Mouse (Mus musculus) MEL (cell line): ENCODE measurements around the gene Fmn2. TPM values are rescaled to one million over a fixed set of nuclear protein-coding genes. Genes with fewer than 3 reads are reported as not detected.

Experiments used
- DNase-seq: peaks from one replicate; pipeline ENCODE4 v3.0.0; 2011; ENCODE audit warnings: low read depth, low spot score
- H3K27ac ChIP-seq: 2 replicates; pipeline ENCODE4 v1.5.1; 2012; ENCODE audit warnings: low read depth, mild to moderate bottlenecking, control low read depth, low read length, moderate library complexity; ENCODE audit not compliant: control insufficient read depth
- H3K27me3 ChIP-seq, 2 experiments: fragments of 150-350 bp in 1 of 2; sonication (generic) in 1 of 2; 2 replicates each; pipeline ENCODE4 v1.6.1; 2012; ENCODE audit warnings: low read length in 2 of 2, mild to moderate bottlenecking in 2 of 2, improper control_type of control experiment in 1 of 2, moderate library complexity in 1 of 2; ENCODE audit not compliant: insufficient read depth in 2 of 2, control insufficient read depth in 1 of 2
- H3K36me3 ChIP-seq, 2 experiments: 2 replicates each; pipeline ENCODE4 v1.6.1; 2012 to 2014; ENCODE audit warnings: low read length in 2 of 2, improper control_type of control experiment in 1 of 2, inconsistent platforms in 1 of 2, mild to moderate bottlenecking in 1 of 2; ENCODE audit not compliant: insufficient read depth in 2 of 2, control insufficient read depth in 1 of 2
- H3K4me1 ChIP-seq, 2 experiments: fragments of 150-350 bp in 1 of 2; sonication (generic) in 1 of 2; 2 replicates each; pipeline ENCODE4 v1.6.1; 2012; ENCODE audit warnings: low read length in 2 of 2, improper control_type of control experiment in 1 of 2, mild to moderate bottlenecking in 1 of 2; ENCODE audit not compliant: insufficient read depth in 2 of 2, control insufficient read depth in 1 of 2
- H3K4me3 ChIP-seq, 2 experiments: fragments of 150-350 bp in 1 of 2; sonication (generic) in 1 of 2; 2 replicates each; pipeline ENCODE4 v1.5.1; 2012; ENCODE audit warnings: low read depth in 2 of 2, low read length in 2 of 2, mild to moderate bottlenecking in 2 of 2, moderate library complexity in 2 of 2, control low read depth in 1 of 2, improper control_type of control experiment in 1 of 2; ENCODE audit not compliant: control insufficient read depth in 1 of 2, insufficient read depth in 1 of 2
- H3K79me2 ChIP-seq: 2 replicates; pipeline ENCODE4 v1.6.1; 2012; ENCODE audit warnings: mild to moderate bottlenecking, low read length, moderate library complexity; ENCODE audit not compliant: control insufficient read depth, poor library complexity, insufficient read depth
- H3K9ac ChIP-seq: 2 replicates; pipeline ENCODE4 v1.6.1; 2012; ENCODE audit warnings: low read depth, mild to moderate bottlenecking, control low read depth, low read length, moderate library complexity; ENCODE audit not compliant: control insufficient read depth, poor library complexity, severe bottlenecking
- H3K9me3 ChIP-seq: fragments of 150-350 bp; sonication (generic); replicated peaks from 2 replicates; pipeline ENCODE4 v1.6.1; 2012; ENCODE audit warnings: mild to moderate bottlenecking, low read length, improper control_type of control experiment, moderate library complexity; ENCODE audit not compliant: insufficient read depth
- CHD1 ChIP-seq: IDR thresholded peaks from 2 replicates; pipeline ENCODE4 v1.6.1; 2012; ENCODE audit warnings: low read depth, mild to moderate bottlenecking, inconsistent platforms, low read length, improper control_type of control experiment
- CTCF ChIP-seq, 3 experiments: IDR thresholded peaks in 2 of 3; conservative IDR thresholded peaks in 1 of 3; 2 replicates each; pipeline ENCODE4 v1.5.1; 2011 to 2012; ENCODE audit warnings: low read length in 3 of 3, low read depth in 2 of 3, mild to moderate bottlenecking in 2 of 3, improper control_type of control experiment in 1 of 3, inconsistent platforms in 1 of 3, mixed read lengths in 1 of 3, moderate library complexity in 1 of 3; ENCODE audit not compliant: control insufficient read depth in 1 of 3, insufficient read depth in 1 of 3, poor library complexity in 1 of 3, severe bottlenecking in 1 of 3
- E2F4 ChIP-seq: IDR thresholded peaks from 2 replicates; pipeline ENCODE4 v1.6.1; 2011; ENCODE audit warnings: low read depth, low read length, improper control_type of control experiment, borderline replicate concordance
- EP300 ChIP-seq, 2 experiments: IDR thresholded peaks; 2 replicates each; pipeline ENCODE4 v1.6.1; 2011; ENCODE audit warnings: improper control_type of control experiment in 2 of 2, low read length in 2 of 2, low read depth in 1 of 2, mild to moderate bottlenecking in 1 of 2
- JUND ChIP-seq: IDR thresholded peaks from 2 replicates; pipeline ENCODE4 v1.6.1; 2011; ENCODE audit warnings: low read depth, mild to moderate bottlenecking, improper control_type of control experiment, low read length
- MAFK ChIP-seq: IDR thresholded peaks from 2 replicates; pipeline ENCODE4 v1.6.1; 2011; ENCODE audit warnings: low read depth, mild to moderate bottlenecking, low read length, improper control_type of control experiment, borderline replicate concordance
- MAX ChIP-seq: IDR thresholded peaks from 2 replicates; pipeline ENCODE4 v1.6.1; 2011; ENCODE audit warnings: low read length, improper control_type of control experiment
- MAZ ChIP-seq: IDR thresholded peaks from 2 replicates; pipeline ENCODE4 v1.6.1; 2012; ENCODE audit warnings: low read depth, mild to moderate bottlenecking, inconsistent platforms, low read length, improper control_type of control experiment
- MXI1 ChIP-seq: IDR thresholded peaks from 2 replicates; pipeline ENCODE4 v1.6.1; 2011; ENCODE audit warnings: mild to moderate bottlenecking, low read depth, low read length, improper control_type of control experiment
- NELFE ChIP-seq: IDR thresholded peaks from 2 replicates; pipeline ENCODE4 v1.6.1; 2011; ENCODE audit warnings: low read depth, low read length, improper control_type of control experiment
- NRF1 ChIP-seq: IDR thresholded peaks from 2 replicates; pipeline ENCODE4 v1.6.1; 2014; ENCODE audit warnings: low read depth, mild to moderate bottlenecking, inconsistent platforms, low read length, improper control_type of control experiment, moderate library complexity; ENCODE audit not compliant: poor library complexity, insufficient read depth, severe bottlenecking
- POLR2A ChIP-seq, 2 experiments: IDR thresholded peaks; 2 replicates each; pipeline ENCODE4 v1.6.1; 2011 to 2012; ENCODE audit warnings: low read length in 2 of 2, mild to moderate bottlenecking in 2 of 2, control low read depth in 1 of 2, improper control_type of control experiment in 1 of 2, low read depth in 1 of 2, moderate library complexity in 1 of 2; ENCODE audit not compliant: control insufficient read depth in 1 of 2, insufficient read depth in 1 of 2, poor library complexity in 1 of 2
- POLR2AphosphoS5 ChIP-seq: IDR thresholded peaks from 2 replicates; pipeline ENCODE4 v1.6.1; 2012; ENCODE audit warnings: low read depth, borderline replicate concordance, mild to moderate bottlenecking, inconsistent platforms, low read length, moderate library complexity, mixed read lengths
- RAD21 ChIP-seq: IDR thresholded peaks from 2 replicates; pipeline ENCODE4 v1.6.1; 2011; ENCODE audit warnings: mild to moderate bottlenecking, low read depth, low read length, improper control_type of control experiment
- RCOR1 ChIP-seq: IDR thresholded peaks from 2 replicates; pipeline ENCODE4 v1.6.1; 2012; ENCODE audit warnings: low read depth, mild to moderate bottlenecking, inconsistent platforms, low read length, improper control_type of control experiment
- SIN3A ChIP-seq: IDR thresholded peaks from 2 replicates; pipeline ENCODE4 v1.6.1; 2012; ENCODE audit warnings: low read length, improper control_type of control experiment, inconsistent platforms
- TBP ChIP-seq: IDR thresholded peaks from 2 replicates; pipeline ENCODE4 v1.8.0; 2011; ENCODE audit warnings: low read depth, low read length, improper control_type of control experiment
- TCF12 ChIP-seq: IDR thresholded peaks from 2 replicates; pipeline ENCODE4 v1.6.1; 2014; ENCODE audit warnings: low read depth, mild to moderate bottlenecking, inconsistent platforms, low read length, improper control_type of control experiment, moderate library complexity
- UBTF ChIP-seq: IDR thresholded peaks from 2 replicates; pipeline ENCODE4 v1.6.1; 2012; ENCODE audit warnings: low read depth, mild to moderate bottlenecking, inconsistent platforms, low read length, improper control_type of control experiment, moderate library complexity, borderline replicate concordance; ENCODE audit not compliant: insufficient read depth
- USF2 ChIP-seq, 2 experiments: IDR thresholded peaks; 2 replicates each; pipeline ENCODE4 v1.6.1; 2011 to 2012; ENCODE audit warnings: improper control_type of control experiment in 2 of 2, low read length in 2 of 2, borderline replicate concordance in 1 of 2, inconsistent platforms in 1 of 2, low read depth in 1 of 2, mild to moderate bottlenecking in 1 of 2; ENCODE audit not compliant: insufficient read depth in 1 of 2
- ZC3H11A ChIP-seq: IDR thresholded peaks from 2 replicates; pipeline ENCODE4 v1.6.1; 2012; ENCODE audit warnings: low read depth, mild to moderate bottlenecking, inconsistent platforms, low read length, improper control_type of control experiment
- polyA plus RNA-seq, 2 experiments: library from polyadenylated mRNA; stranded (reverse) in 1 of 2; unstranded in 1 of 2; fragments of >175 nt in 1 of 2; fragments of >200 nt in 1 of 2; gene quantifications; 2 replicates each; pipeline versions ENCODE4 v1.2.1 to v1.2.4; 2012; ENCODE audit warnings: low replicate concordance in 2 of 2, low read depth in 1 of 2; ENCODE audit not compliant: insufficient read length in 2 of 2, insufficient read depth in 1 of 2, missing spikeins in 1 of 2
- total RNA-seq: library from RNA; depleted of rRNA; stranded (reverse); fragments of 300-350 nt; gene quantifications from 2 replicates; pipeline ENCODE4 v1.2.3, GENCODE M21; 2012

Gene Fmn2
- total and polyA plus RNA-seq, 3 experiments: not detected

- no peak overlapping the region for H3K4me3 ChIP-seq
- no peak overlapping the region for H3K27ac ChIP-seq
These were observed 354.6 kb downstream of the Fmn2 start for GRCm38 (mm10) chr1:174856188-174856587.

GRCm38 (mm10) chr1:174860407-174861118, 358.9 kb downstream of the Fmn2 start:
- Histone ChIP-seq H3K4me1 (no peaks in the 10 kb centered on the region), H3K9me3 (no peaks in the 10 kb centered on the region), H3K27me3 (no peaks in the 10 kb centered on the region), H3K36me3 (no peaks in the 10 kb centered on the region), H3K4me3 (no peak overlapping the region), H3K79me2 (no peaks in the 10 kb centered on the region), H3K9ac (no peak overlapping the region), H3K27ac (no peak overlapping the region)
- no peak for DNase-seq
- no peak for TF ChIP-seq MAZ
- TF ChIP-seq E2F4: no peak
- TF ChIP-seq SIN3A: no peak
- no peak for TF ChIP-seq CHD1
- TF ChIP-seq POLR2AphosphoS5: no peak
- no peak for TF ChIP-seq POLR2A (IDR thresholded peaks at IDR 0.05; ENCODE audit: control insufficient read depth in 1 of 2, insufficient read depth in 1 of 2, low read depth in 1 of 2, low read length in 2 of 2, poor library complexity in 1 of 2)
- no peak for TF ChIP-seq USF2 (IDR thresholded peaks at IDR 0.05; ENCODE audit: borderline replicate concordance in 1 of 2, insufficient read depth in 1 of 2, low read depth in 1 of 2, low read length in 2 of 2)
- no peak for TF ChIP-seq UBTF
- no peak for TF ChIP-seq TBP
- no peak for TF ChIP-seq TCF12
- TF ChIP-seq MAX: no peak
- no peak for TF ChIP-seq CTCF (IDR thresholded peaks at IDR 0.05 in 2 of 3, conservative IDR thresholded peaks at IDR 0.05 in 1 of 3; ENCODE audit: control insufficient read depth in 1 of 3, insufficient read depth in 1 of 3, low read depth in 2 of 3, low read length in 3 of 3, poor library complexity in 1 of 3, severe bottlenecking in 1 of 3)
- no peak for TF ChIP-seq MXI1
- no peak for TF ChIP-seq JUND
- TF ChIP-seq RCOR1: no peak

More at GRCm38 (mm10) chr1:174856188-174856587, 354.6 kb downstream of the Fmn2 start:
- no peak for DNase-seq
- TF ChIP-seq ZC3H11A: no peak
- TF ChIP-seq UBTF: no peak
- no peak for TF ChIP-seq E2F4
- no peak for TF ChIP-seq MAZ
- TF ChIP-seq TCF12: no peak
- TF ChIP-seq MAFK: no peak
- no peak for TF ChIP-seq EP300 (IDR thresholded peaks at IDR 0.05; ENCODE audit: low read depth in 1 of 2, low read length in 2 of 2)
- no peak for TF ChIP-seq USF2 (IDR thresholded peaks at IDR 0.05; ENCODE audit: borderline replicate concordance in 1 of 2, insufficient read depth in 1 of 2, low read depth in 1 of 2, low read length in 2 of 2)
- TF ChIP-seq JUND: no peak
- TF ChIP-seq POLR2A (IDR thresholded peaks at IDR 0.05; ENCODE audit: control insufficient read depth in 1 of 2, insufficient read depth in 1 of 2, low read depth in 1 of 2, low read length in 2 of 2, poor library complexity in 1 of 2): no peak
- TF ChIP-seq NRF1: no peak
- no peak for TF ChIP-seq RAD21
- TF ChIP-seq CTCF (IDR thresholded peaks at IDR 0.05 in 2 of 3, conservative IDR thresholded peaks at IDR 0.05 in 1 of 3; ENCODE audit: control insufficient read depth in 1 of 3, insufficient read depth in 1 of 3, low read depth in 2 of 3, low read length in 3 of 3, poor library complexity in 1 of 3, severe bottlenecking in 1 of 3): no peak
- TF ChIP-seq NELFE: no peak
- Histone ChIP-seq H3K79me2 (no peaks in the 10 kb centered on the region), H3K36me3 (no peaks in the 10 kb centered on the region), H3K4me1 (no peaks in the 10 kb centered on the region), H3K9me3 (no peaks in the 10 kb centered on the region), H3K9ac (no peak overlapping the region), H3K27me3 (no peaks in the 10 kb centered on the region)
